Mouse (Mus musculus): Measurements from ENCODE around the gene Phf21a.
"Not testable (repeated sequence)": the region's sequence is repeated elsewhere in the genome, so short reads cannot be mapped to it uniquely, and the experiment has no call there.

Phf21a gene

DNA sequence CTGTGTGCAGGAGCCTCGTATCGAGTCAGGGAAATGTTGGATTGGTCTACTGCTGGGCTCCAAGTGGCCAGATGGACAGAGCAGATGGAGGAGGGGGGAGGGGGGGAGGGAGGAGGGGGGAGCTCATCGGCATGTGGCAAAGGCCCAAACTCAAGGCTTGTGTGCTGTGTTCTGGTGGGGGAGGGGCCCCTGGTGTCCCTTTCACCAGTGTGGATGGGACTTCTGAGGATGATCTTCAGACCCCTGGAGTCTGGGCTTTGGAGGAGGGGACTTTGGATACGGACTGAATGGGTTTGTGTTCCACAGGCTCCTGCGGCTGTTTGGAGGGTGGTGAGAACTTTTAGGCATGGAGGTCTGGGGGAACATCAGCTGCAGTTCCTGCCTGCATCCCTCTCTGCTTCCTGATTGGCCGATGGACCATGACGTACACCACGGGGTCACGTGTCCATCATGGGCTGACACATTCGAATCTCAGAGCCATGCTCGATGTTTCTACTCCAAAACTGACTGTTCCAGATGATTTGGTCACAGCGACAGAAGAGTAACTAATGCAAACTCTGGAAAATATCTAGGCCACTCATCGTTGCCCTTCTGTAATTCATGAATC lies 16.7 kb upstream of the Phf21a start:
- no peak for DNase-seq (ENCODE audit: low read depth in 2 of 2, low spot score in 2 of 2)

DNA sequence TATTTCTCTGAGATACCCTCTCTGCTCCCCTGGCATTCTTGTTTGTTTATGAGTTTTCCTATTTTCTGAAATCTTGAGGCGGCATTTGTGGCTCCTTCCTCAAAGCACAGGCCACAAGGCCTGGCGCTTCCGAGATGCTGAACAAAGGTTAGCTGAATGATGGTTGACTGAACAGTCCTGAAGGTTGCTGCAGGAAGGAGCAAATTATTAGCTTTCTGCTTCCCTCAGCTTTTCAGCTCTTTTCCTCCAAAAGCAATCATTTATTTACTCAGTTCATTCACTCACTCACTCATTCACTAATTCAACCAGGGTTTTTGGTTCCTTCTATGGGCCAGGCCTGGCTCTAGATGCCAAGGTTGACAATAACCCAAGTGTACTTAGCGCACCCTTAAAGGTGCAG lies 10.7 kb upstream of the Phf21a start:
- DNase-seq (ENCODE audit: low read depth in 2 of 2, low spot score in 2 of 2), result no peak

DNA sequence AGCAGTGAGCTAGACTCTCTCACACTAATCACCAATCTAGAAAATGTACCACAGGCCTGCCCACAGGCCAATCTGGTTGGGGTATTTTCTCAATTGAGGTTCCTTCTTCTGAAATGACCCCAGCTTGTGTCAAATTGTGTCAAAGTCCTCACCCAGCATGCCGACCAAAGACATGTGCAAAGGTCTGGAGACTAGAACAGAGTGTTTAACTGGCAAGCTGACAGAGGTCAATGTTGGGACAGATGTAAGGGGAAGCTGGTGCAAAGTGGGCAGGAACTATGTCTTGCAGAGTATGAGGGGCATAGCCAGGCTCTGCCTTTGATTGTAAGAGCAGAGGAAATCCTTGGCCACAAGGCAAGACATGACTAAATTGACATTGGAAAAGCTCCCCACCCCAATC lies 7.2 kb upstream of the Phf21a start:
- DNase-seq (ENCODE audit: low read depth in 2 of 2, low spot score in 2 of 2), result no peak

DNA sequence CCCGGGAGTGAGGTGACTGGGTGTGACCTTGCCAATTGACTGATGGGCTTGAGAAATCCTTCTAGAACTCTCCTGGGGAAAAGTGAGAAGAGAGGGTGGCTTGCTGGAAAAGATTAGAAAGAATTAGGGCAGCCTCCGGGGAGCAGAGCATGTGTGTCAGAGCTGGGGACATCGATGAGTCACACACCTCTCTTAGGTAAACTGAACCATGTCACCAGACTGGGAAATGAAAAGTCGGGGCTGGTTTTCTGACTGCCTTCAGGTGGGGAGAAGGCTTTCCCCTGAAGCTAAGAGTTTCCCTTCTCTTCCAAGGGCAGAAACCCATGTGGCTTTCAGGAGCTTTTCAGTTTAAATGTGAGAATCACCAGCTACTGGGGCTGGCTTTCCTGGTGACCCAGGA lies 5.9 kb upstream of the Phf21a start:
- DNase-seq (ENCODE audit: low read depth in 2 of 2, low spot score in 2 of 2), result no peak

DNA sequence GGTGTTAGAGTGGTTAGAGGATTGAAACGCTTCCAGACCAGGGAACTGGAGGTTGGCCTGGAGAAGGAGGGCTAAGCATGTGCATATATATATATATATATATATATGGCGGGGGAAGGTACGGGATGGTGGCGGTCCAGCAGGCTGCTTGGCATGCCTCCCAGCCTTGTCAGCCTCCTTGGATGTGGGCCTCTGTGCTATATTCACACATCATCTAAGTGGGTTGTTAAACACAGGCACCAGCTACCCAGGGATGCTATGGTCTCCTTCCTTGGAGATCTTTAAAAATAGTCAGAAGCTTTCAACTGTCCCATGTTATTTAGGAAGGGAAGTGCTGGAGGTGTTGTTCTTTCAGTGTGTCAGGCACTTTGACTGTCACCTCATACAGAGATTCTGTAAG lies 3.1 kb upstream of the Phf21a start:
- no peak for DNase-seq (ENCODE audit: low read depth in 2 of 2, low spot score in 2 of 2)

DNA sequence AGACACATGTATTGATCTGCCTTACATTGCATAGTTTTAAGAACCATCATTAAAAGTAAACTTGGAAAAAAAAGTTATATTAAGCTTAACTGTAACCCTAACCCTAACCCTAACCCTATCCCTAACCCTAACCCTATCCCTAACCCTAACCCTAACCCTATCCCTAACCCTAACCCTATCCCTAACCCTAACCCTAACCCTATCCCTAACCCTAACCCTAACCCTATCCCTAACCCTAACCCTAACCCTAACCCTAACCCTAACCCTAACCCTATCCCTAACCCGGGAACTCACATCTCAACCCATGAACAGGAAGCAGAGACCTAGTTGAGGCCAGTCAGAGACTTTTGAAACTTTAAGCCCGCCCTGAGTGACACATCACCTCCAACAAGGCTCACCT lies 586 bp downstream of the Phf21a start:
- DNase-seq (ENCODE audit: low read depth in 2 of 2, low spot score in 2 of 2), result not testable (repeated sequence)

DNA sequence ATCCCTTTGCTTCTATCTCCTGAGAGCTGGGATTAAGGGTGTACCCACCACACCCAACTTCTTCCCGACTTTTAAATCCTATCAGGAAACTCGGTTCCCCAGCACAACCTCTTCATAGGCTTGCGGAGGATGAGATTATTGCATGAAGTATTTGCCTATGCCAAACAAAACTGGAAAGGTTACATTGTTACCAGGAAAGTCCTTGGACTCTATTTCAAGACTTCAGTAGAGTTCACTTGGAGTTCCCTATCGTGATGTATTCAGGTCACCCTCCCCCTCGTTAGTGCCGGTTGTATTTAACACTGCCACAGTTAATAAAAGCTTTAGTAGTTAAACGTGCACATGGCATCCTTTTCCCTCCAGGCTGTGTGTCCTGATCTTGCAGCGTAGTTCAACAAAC lies 1.2 kb downstream of the Phf21a start:
- no peak for DNase-seq (ENCODE audit: low read depth in 2 of 2, low spot score in 2 of 2)

DNA sequence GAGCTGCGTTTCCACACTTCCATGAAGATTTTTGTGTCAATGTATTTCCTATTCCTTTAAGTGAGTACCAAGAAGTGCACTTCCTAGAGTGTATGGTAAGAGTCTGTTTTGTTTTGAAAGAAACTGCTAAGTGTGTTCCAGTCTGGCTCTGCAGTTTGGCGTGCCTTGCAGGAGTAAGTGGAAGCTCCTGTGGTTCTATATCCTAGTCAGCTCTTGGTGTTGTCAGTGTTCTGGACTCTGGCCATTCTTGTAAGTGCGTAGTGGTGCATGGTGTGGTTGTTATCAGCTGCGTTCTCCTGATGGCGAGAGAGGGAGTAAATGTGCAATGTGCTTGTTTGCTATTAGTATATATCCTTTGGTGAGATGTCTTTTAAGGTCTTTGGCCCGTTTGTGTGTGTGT lies 7.9 kb downstream of the Phf21a start:
- DNase-seq (ENCODE audit: low read depth in 2 of 2, low spot score in 2 of 2), result no peak

DNA sequence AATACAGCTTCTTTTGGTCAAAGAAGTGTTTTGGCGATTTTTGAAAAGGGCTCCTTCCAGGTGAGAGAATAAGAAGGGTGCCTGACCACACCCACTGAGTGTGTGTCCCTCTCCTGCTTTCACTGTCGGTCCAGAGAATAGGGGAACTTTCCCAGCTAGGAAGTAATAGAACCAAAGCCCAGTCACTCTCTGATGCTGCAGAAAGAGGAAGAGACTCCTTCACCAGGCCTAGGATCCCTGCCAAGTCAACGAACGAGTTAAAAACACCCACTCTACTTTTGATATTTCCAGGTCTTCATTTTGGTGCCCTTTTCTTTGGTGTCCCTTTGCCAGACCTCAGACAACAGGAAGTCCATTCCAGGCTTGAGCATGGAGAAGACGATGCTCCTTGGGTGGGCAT lies 31.6 kb downstream of the Phf21a start:
- DNase-seq (ENCODE audit: low read depth in 2 of 2, low spot score in 2 of 2), result no peak

DNA sequence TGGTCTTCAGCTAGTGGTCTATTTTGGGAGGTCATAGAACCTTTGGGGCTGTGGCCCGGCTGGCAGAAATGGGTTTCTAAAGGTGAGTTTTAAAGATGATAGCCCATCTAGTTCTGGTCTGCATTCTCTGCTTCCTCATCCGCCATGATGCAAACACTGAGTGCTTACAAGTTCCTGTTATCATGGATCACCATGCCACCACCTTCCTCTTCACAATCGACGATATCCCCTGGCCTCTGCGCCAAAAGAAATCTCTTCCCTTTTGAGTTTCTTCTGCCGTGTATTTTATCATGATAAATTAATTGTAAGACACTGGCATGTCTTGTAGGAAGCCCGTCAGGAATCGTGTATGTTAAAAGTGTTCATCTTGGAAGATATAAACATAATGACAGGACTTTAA lies 32.4 kb downstream of the Phf21a start:
- no peak for DNase-seq (ENCODE audit: low read depth in 2 of 2, low spot score in 2 of 2)

DNA sequence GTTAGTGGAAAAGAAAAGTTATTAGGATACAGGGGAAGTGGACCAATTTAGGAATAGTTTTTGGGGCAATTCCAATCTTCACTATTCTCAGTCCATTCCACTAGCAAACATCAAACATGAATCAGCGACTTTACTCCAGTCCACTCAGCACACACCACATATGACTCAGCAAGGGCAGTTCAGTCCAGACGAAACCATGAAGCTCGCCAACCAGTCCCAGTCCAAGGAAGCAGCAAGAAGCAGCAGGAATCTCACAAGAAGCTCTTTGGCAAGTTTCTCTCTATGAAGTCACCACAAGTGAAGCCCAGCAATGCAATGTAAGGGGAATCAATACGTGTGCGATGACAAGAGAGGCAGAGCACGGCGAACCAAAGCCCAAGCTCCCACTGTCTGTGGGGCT lies 37.2 kb downstream of the Phf21a start:
- DNase-seq (ENCODE audit: low read depth in 2 of 2, low spot score in 2 of 2), result no peak

DNA sequence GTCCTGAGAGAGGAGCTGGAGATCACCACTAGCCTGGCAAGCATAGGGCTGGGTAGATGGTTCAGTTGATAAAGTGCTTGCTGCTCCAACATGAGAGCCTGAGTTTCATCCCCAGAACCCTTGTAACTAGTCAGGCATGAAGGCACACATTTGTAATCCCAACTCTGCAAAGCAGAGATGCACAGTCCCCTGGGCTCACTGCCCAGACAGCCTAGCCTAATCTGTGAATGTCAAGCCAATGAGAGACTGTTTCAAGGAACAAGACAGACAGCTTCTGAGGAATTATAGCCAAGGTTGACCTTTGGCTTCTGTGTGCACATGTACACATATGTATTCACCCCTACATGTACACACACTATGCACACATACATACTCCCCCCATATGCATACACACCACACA lies 45.8 kb downstream of the Phf21a start:
- no peak for DNase-seq (ENCODE audit: low read depth in 2 of 2, low spot score in 2 of 2)

DNA sequence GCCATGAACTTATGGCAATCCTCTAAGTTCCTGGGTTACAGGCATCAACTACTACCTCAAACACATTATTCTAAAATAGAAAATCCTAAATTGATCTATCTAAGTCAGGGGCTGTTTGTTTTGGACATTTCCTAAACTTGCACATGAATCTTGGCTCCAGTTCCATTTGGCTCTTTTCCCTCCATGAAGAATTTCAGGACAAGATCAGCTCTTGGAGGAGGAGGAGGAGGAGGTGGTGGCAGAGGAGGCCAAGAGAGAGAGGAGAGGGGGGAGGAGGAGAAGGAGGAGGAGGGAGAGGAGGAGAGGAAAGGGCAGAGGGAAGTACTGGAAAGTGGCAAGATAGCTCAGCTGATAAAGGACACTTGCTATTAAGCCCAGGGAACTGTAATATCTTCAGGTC lies 46.4 kb downstream of the Phf21a start:
- no peak for DNase-seq (ENCODE audit: low read depth in 2 of 2, low spot score in 2 of 2)

DNA sequence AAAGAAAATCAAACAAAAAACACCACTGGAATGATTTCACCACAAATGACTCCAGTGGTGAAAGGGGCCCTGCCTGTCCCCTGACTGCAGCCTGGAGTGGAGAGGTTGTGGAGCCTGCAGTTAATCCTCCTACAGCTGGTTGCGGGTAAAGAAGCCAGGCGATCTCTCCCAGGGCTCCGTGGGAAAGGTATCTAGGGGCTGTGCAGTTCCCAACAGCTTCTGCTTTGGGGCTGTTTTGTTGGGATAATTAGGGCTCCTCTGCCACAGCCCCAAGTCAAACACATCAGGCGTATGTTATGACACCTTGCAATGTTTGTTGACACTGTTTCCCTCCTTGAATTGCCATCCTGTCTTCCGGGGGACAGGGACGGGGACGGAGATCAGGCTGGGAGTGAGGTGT lies 47.5 kb downstream of the Phf21a start:
- no peak for DNase-seq (ENCODE audit: low read depth in 2 of 2, low spot score in 2 of 2)

DNA sequence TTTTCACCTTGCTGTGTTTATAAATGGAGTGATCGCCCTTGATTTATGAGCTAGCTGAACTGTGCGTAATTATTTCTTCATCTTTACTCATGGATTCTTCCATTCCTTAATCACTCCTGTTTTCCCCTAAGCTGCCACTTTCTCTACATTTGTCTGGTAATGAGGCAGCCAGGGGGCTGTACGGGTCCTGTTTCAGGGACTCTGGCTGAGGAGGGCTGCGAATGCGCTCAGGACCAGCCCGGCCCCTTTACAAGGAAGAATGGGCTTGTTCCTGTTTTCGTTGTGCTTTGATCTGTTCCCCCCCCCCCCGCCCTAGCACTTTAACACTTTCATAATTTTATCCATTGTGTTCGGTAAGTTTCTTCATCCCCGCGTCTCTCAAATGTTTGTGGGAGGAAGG lies 48.2 kb downstream of the Phf21a start:
- no peak for DNase-seq (ENCODE audit: low read depth in 2 of 2, low spot score in 2 of 2)

DNA sequence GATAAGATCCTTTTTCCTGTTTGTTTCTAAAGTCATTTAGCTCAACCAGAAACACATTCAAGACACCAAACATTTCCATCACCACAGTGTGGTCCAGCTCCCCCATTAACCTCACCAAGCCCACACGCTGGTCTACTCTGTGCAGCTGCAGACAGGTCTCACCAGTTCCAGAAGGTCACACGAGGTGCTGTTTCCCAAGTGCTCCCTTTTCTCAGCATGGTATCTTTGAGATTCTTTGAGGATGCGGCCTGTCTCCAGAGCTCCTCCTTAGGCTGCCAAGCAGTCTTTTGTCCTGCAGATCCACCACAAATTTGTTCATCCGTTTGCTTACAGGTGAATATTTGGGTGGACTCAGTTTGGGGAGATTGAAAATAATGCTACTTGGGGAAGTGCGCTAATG lies 51.0 kb downstream of the Phf21a start:
- DNase-seq (ENCODE audit: low read depth in 2 of 2, low spot score in 2 of 2), result no peak

DNA sequence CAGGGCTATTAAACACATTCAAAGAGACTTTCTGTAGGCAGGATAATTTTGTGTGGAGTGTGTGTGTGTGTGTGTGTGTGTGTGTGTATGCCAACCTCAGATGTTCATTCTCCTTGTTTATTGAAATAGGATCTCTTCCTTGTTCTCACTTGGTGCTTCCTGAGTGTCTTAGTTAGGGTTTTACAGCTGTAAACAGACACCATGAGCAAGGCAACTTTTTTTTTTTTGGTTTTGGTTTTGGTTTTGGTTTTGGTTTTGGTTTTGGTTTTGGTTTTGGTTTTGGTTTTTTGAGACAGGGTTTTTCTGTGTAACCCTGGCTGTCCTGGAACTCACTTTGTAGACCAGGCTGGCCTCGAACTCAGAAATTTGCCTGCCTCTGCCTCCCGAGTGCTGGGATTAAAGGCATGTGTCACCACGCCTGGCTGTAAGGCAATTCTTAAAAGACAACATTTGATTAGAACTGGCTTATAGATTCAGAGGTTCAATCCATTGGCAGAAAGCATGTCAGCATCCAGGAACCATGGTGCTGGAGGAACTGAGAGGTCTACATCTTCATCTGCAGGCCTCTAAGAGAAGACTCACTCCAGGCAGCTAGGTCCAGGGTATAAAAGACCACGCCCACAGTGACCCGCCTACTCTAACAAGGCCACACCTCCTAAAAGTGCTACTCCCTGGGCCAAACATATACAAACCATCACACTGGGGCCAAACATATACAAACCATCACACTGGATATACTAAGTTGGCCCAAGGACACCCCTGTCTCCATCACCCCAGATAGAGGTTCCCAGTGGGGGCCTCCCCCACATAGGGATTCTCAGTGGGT lies 55.2 kb downstream of the Phf21a start:
- DNase-seq (ENCODE audit: low read depth in 2 of 2, low spot score in 2 of 2), result not testable (repeated sequence)

DNA sequence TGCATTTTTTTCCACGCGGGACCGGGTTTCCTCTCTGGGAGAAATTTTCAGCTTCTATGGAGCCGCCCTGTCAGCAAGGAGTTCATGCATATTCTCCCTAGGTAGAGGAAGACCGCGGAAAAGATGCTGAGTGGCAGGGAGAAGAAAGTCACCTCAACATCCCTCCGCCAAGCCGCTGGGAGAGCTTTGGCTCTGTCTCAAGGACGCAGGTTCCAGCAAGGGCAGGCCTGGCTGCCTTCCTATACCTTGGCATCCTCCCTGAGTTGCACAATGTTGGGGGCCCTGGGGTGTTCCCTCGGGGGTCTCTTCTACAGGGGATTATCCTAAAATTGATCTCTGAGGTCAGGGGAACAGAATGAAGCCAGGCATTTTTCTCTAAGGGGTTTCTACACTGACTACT lies 71.4 kb downstream of the Phf21a start:
- no peak for DNase-seq (ENCODE audit: low read depth in 2 of 2, low spot score in 2 of 2)

DNA sequence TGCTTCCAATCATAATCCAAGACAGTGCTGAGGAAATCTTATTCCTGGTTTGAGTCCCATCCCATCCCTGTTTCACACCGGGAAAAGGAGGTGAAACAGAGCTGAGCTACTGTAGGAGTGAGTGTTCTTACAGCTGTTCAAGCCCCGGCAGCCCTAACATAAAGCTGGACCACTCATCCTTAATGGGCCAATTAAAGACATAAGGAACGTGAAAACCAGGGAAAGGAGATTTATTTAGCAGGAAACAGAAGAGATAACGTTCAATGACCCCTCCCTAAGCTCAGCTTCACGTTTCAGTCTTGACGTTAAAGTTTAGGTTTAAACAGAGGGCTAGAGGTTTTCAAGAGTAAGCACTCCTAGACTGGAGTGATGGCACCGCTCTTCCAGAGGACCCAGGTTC lies 74.0 kb downstream of the Phf21a start:
- no peak for DNase-seq (ENCODE audit: low read depth in 2 of 2, low spot score in 2 of 2)

DNA sequence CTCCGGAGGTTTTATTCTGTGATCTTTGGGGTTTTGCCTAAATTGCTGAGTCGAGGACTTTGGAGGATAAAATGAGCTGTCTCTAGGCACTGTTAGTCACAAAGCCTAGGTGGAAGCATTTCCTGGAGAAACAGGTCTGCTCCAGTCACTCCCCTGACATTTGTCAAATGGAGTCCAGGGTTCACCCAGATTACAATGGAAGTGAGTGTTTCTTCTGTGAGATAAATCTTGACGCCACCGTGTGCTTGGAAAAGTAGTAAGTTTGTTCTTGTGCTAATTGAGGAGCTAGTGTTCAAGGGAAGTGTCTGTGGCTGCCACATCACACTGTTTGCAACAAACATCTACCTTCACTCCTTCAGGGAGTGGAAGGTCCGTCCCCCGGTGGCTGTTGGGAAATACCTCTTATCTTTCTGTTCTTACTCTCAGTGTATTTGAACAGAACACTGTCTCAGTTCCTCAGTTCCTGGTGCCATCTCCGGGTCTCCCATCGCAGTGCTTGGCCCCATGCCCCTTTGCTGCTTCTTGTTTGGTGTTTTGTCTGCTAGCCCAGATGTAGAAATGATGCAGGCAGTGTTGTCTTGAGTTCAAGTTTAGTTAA lies 78.2 kb downstream of the Phf21a start:
- no peak for DNase-seq (ENCODE audit: low read depth in 2 of 2, low spot score in 2 of 2)

DNA sequence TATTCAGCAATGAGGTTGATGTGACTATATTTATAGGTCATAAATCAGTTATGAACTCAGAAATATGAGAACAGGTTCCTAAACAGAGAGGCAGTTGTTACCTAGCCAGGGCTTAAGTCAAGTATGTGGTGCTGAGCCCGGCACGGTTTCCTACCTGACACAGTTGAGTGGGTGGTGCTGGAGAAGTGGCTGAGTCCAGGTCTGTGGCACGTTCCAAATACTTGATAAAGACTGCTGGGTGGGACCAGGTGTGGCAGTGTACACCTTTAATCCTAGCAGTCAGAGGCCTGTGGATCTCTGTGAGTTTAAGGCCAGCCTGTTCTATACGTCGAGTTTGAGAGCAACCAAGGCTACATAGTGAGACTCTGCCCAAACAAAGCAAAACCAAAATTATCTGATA lies 79.4 kb downstream of the Phf21a start:
- no peak for DNase-seq (ENCODE audit: low read depth in 2 of 2, low spot score in 2 of 2)

DNA sequence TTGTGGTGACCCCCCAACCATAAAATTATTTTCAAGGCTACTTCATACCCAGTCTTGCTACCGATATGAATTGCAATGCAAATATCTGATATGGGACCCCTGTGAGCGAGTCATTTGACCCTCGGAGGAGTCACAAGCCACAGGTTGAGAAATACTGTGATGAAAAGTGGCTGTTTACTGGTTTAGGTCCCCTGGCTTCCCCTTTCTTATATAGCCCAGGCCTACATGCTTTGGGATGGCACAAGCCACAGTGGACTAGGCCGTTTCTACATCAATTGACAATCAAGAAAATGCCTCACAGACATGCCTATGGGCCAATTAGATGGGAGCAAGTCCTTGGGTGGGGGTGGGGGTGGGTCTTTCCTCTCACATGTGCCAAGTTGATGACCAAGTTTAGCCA lies 80.3 kb downstream of the Phf21a start:
- DNase-seq (ENCODE audit: low read depth in 2 of 2, low spot score in 2 of 2), result no peak

DNA sequence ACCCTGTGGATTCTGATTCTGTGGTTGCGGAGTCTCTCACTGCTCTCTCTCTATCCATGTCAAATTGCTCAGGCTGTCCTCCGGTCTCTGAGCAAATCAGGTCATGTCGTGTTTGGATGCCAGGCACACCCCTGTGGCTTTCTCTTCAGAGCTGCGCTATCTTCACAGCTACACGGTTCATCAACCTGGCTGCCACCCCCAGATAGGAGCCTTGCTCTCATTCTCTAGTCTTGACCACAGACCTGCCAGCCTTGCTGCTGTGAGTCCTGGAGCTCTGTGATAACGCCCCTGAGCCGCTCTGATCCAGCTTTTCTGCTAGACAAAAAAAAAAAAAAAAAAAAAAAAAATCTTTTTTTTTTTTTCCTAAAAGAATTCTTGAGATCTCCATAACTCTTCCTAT lies 81.3 kb downstream of the Phf21a start:
- DNase-seq (ENCODE audit: low read depth in 2 of 2, low spot score in 2 of 2), result no peak
